Mouse (Mus musculus) C2C12 (cell line): ENCODE data around the gene 4930595D18Rik.

Experiments used
- CEBPB ChIP-seq: IDR thresholded peaks from one replicate; pipeline ENCODE4 v1.6.1; 2011; ENCODE audit warnings: low read depth, mild to moderate bottlenecking, control low read depth, moderate library complexity
- CTCF ChIP-seq: IDR thresholded peaks from one replicate; pipeline ENCODE4 v1.5.1; 2011; ENCODE audit not compliant: control insufficient read depth, insufficient read depth, insufficient read length
- FOSL1 ChIP-seq: IDR thresholded peaks from one replicate; pipeline ENCODE4 v1.8.0; 2011; ENCODE audit warnings: mild to moderate bottlenecking, low read length; ENCODE audit not compliant: poor library complexity, insufficient read depth, severe bottlenecking
- MAX ChIP-seq: IDR thresholded peaks from one replicate; pipeline ENCODE4 v1.6.1; 2011; ENCODE audit warnings: mild to moderate bottlenecking, control low read depth
- MYOD1 ChIP-seq: IDR thresholded peaks from one replicate; pipeline ENCODE4 v1.6.1; 2011; ENCODE audit warnings: low read depth; ENCODE audit not compliant: control insufficient read depth, insufficient read length
- MYOG ChIP-seq: IDR thresholded peaks from one replicate; pipeline ENCODE4 v1.6.1; 2011; ENCODE audit not compliant: control insufficient read depth, insufficient read length; ENCODE audit errors: extremely low read depth
- USF1 ChIP-seq: IDR thresholded peaks from one replicate; pipeline ENCODE4 v1.6.1; 2011; ENCODE audit warnings: low read depth, mild to moderate bottlenecking, control low read depth, moderate library complexity

GRCm38 (mm10) chr12:111150236-111150596 lies 34.1 kb downstream of the 4930595D18Rik start:
- no peak for TF ChIP-seq CTCF
- no peak for TF ChIP-seq MAX
- no peak for TF ChIP-seq USF1
- no peak for TF ChIP-seq CEBPB
- TF ChIP-seq MYOG: no peak
- no peak for TF ChIP-seq MYOD1
- TF ChIP-seq FOSL1: no peak
